26 mouse cellular contexts compared by ENCODE assay signal in the genomic region with DNA sequence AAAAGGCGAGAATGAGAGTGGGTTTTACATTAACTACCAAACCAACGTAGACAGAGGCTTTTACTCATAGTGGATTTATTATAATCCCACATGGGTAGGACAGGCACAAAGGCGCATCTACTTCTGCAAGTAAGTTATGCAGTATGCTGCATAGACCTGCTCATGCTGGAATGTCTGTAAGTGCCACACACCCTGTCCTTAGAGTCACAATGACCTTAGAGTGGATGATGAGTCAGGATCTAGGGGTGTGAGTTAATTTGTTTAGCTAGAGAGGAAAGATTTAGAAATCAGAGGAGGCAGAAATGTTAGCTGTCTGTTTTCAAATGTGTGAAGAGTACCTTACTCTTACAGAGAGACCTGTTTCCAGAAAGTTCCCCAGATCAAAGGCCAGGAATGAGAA. TPM values are rescaled to one million over a fixed set of nuclear protein-coding genes. Genes with fewer than 3 reads are reported as not detected.
DNase-seq lines count a peak whose midpoint lies in the region; ATAC-seq and TF ChIP-seq lines count a peak whose summit lies in the region.
"Had no signal": no experiment of that assay in that cellular context is flagged by ENCODE, and none has a peak within 500 bp of the region (broad histone marks: within the 10 kb centered on the region; RNA-seq: fewer than 3 reads in every experiment).

No protein-coding gene starts in this region.

- no peak for TF ChIP-seq EP300 in stomach, postnatal 0 days (optimal IDR thresholded peaks at IDR 0.05)

- TF ChIP-seq POLR2A in kidney, adult 2 months (IDR thresholded peaks at IDR 0.05; ENCODE audit: low read depth, low read length): no peak
- TF ChIP-seq POLR2A in lung, adult 2 months (IDR thresholded peaks at IDR 0.05; ENCODE audit: borderline replicate concordance, extremely low read depth, low read depth, low read length): no peak

- H3K27me3 ChIP-seq in kidney, adult 2 months (replicated peaks; ENCODE audit: control insufficient read depth, insufficient read depth, low read length): no peaks in the 10 kb centered on the region
- no peaks in the 10 kb centered on the region for H3K27me3 ChIP-seq in kidney, embryonic 14.5 days (ENCODE audit: control insufficient read depth, insufficient read depth, low read length)
- H3K27me3 ChIP-seq in Patski: no peaks in the 10 kb centered on the region
- H3K27me3 ChIP-seq in stomach, postnatal 0 days (ENCODE audit: control insufficient read depth, insufficient read depth, low read length): no peaks in the 10 kb centered on the region
- H3K27me3 ChIP-seq: embryonic facial prominence, embryonic 13.5 days; forebrain, embryonic 12.5 days; forebrain, embryonic 15.5 days; heart, embryonic 12.5 days; heart, embryonic 15.5 days had no signal

- no peak for TF ChIP-seq CTCF in kidney, adult 2 months (conservative IDR thresholded peaks at IDR 0.05; ENCODE audit: insufficient read depth, insufficient read length, low read depth, low read length)
- TF ChIP-seq CTCF in lung, adult 2 months (IDR thresholded peaks at IDR 0.05; ENCODE audit: insufficient read depth, low read length): no peak
- no peak for TF ChIP-seq CTCF in Patski (IDR thresholded peaks at IDR 0.05)
- no peak for TF ChIP-seq CTCF in stomach, postnatal 0 days (IDR thresholded peaks at IDR 0.05; ENCODE audit: low read depth)

- H3K4me3 ChIP-seq in kidney, adult 2 months (ENCODE audit: insufficient read depth, low read depth, low read length): no peak overlapping the region
- no peak overlapping the region for H3K4me3 ChIP-seq in kidney, embryonic 14.5 days (ENCODE audit: low read length)
- H3K4me3 ChIP-seq in lung, adult 2 months (replicated peaks; ENCODE audit: extremely low read depth, low read depth, low read length): no peak overlapping the region
- no peak overlapping the region for H3K4me3 ChIP-seq in stomach, postnatal 0 days (ENCODE audit: low read depth, low read length)
- H3K4me3 ChIP-seq: embryonic facial prominence, embryonic 10.5 days; embryonic facial prominence, embryonic 13.5 days; erythroblast, embryonic 14.5 days; forebrain, embryonic 12.5 days; forebrain, embryonic 15.5 days; heart, embryonic 12.5 days; heart, embryonic 15.5 days; hindbrain, embryonic 10.5 days had no signal

- H3K36me3 ChIP-seq in kidney, adult 2 months (ENCODE audit: control insufficient read depth, insufficient read depth, low read length): no peaks in the 10 kb centered on the region; the same call in 1 of the 2 replicates
- H3K36me3 ChIP-seq in kidney, embryonic 14.5 days (ENCODE audit: control insufficient read depth, insufficient read depth, low read length): no peaks in the 10 kb centered on the region
- H3K36me3 ChIP-seq in stomach, postnatal 0 days (ENCODE audit: control insufficient read depth, insufficient read depth, low read length): no peaks in the 10 kb centered on the region
- H3K36me3 ChIP-seq: heart, embryonic 15.5 days had no signal

- no peak overlapping the region for H3K9ac ChIP-seq in kidney, embryonic 14.5 days (ENCODE audit: low read depth, low read length)
- no peak overlapping the region for H3K9ac ChIP-seq in stomach, postnatal 0 days (ENCODE audit: low read length)
- H3K9ac ChIP-seq: embryonic facial prominence, embryonic 13.5 days; forebrain, embryonic 12.5 days; forebrain, embryonic 15.5 days; heart, embryonic 12.5 days; heart, embryonic 15.5 days; hindbrain, embryonic 14.5 days had no signal

- no peaks in the 10 kb centered on the region for H3K9me3 ChIP-seq in kidney, embryonic 14.5 days (ENCODE audit: control insufficient read depth, low read length)
- H3K9me3 ChIP-seq in stomach, postnatal 0 days (ENCODE audit: control insufficient read depth, low read length): no peaks in the 10 kb centered on the region
- H3K9me3 ChIP-seq: embryonic facial prominence, embryonic 10.5 days; embryonic facial prominence, embryonic 13.5 days; forebrain, embryonic 15.5 days; heart, embryonic 12.5 days; heart, embryonic 15.5 days; hindbrain, embryonic 10.5 days had no signal

- in situ Hi-C loops in Patski (cut with MboI; ENCODE audit: low pct_unique_long_range_greater_than_20kb): no loop called here

- ATAC-seq in kidney, embryonic 14.5 days (ENCODE audit: low FRiP score, low TSS enrichment): no peak
- peak; percentile 57 for ATAC-seq in Patski
- ATAC-seq in stomach, postnatal 0 days (ENCODE audit: low FRiP score, low TSS enrichment): no peak
- ATAC-seq: forebrain, embryonic 15.5 days; hindbrain, postnatal 0 days had no signal

- DNase-seq in kidney, adult 2 months: no peak
- DNase-seq in lung, postnatal 25 days (ENCODE audit: low spot score): peak; percentile 37
- no peak for DNase-seq in lung, adult 2 months
- no peak for DNase-seq in Patski (ENCODE audit: low read depth, low spot score)
- no peak for DNase-seq in stomach, postnatal 0 days (ENCODE audit: low spot score)
- no peak for DNase-seq in urinary bladder, adult 18-20 months (ENCODE audit: low spot score in 2 of 2)
- DNase-seq: adrenal gland, postnatal 14 days; cerebellum, adult 11-12 months; cerebellum, adult 8-10 months; cerebellum, postnatal 36 days; embryo, embryonic 11 days; gastrocnemius, postnatal 25 days; heart, adult 18-20 months; heart, postnatal 10 days; heart, postnatal 36 days had no signal

- H3K4me1 ChIP-seq in kidney, adult 2 months (ENCODE audit: control insufficient read depth, insufficient read depth, low read length): peaks cover 18% of the 10 kb centered on the region; the same call in 1 of the 2 replicates
- H3K4me1 ChIP-seq in kidney, embryonic 14.5 days (ENCODE audit: control insufficient read depth, insufficient read depth, low read length): no peaks in the 10 kb centered on the region
- H3K4me1 ChIP-seq in lung, adult 2 months (ENCODE audit: control insufficient read depth, insufficient read depth, low read length): peaks cover 6% of the 10 kb centered on the region; the same call in 1 of the 2 replicates
- no peaks in the 10 kb centered on the region for H3K4me1 ChIP-seq in stomach, postnatal 0 days (replicated peaks; ENCODE audit: control insufficient read depth, insufficient read depth)

- H3K4me2 ChIP-seq in kidney, embryonic 14.5 days (replicated peaks; ENCODE audit: low read depth, low read length): no peak overlapping the region
- H3K4me2 ChIP-seq in stomach, postnatal 0 days (replicated peaks; ENCODE audit: low read depth): no peak overlapping the region
- H3K4me2 ChIP-seq: embryonic facial prominence, embryonic 13.5 days; forebrain, embryonic 12.5 days; forebrain, embryonic 15.5 days; heart, embryonic 12.5 days; heart, embryonic 15.5 days; hindbrain, embryonic 14.5 days had no signal

- CTCF ChIA-PET in Patski (lab: Charles Lee): interaction anchor here (1.2 to 1.3 kb wide), 2 partner anchors 9 to 15 kb away, joined by 3 read pairs; no protein-coding TSS in a partner anchor

- WGBS in kidney, adult 2 months: 58% methylated on average over 3 of the region's 3 CpGs
- 89% methylated on average over 3 of the region's 3 CpGs for WGBS in kidney, embryonic 14.5 days
- 71% methylated on average over 3 of the region's 3 CpGs for WGBS in lung, adult 2 months
- WGBS in stomach, postnatal 0 days: 75% methylated on average over 3 of the region's 3 CpGs

- POLR2A ChIA-PET in Patski (lab: Charles Lee): no interaction called here

- H3K27ac ChIP-seq in kidney, adult 2 months (ENCODE audit: insufficient read depth, low read depth, low read length): peak overlapping the region; percentile 68
- no peak overlapping the region for H3K27ac ChIP-seq in kidney, embryonic 14.5 days (ENCODE audit: low read depth, low read length)
- peak overlapping the region; percentile 53; the same call in 1 of the 2 replicates for H3K27ac ChIP-seq in stomach, postnatal 0 days (replicated peaks)
- H3K27ac ChIP-seq: embryonic facial prominence, embryonic 10.5 days; embryonic facial prominence, embryonic 13.5 days; forebrain, embryonic 12.5 days; forebrain, embryonic 15.5 days; heart, embryonic 15.5 days; hindbrain, embryonic 10.5 days; hindbrain, embryonic 14.5 days; hindbrain, postnatal 0 days had no signal

RNA-seq across cellular contexts. Expression of a gene that starts 2.0 kb away (rescaled TPM):
- 10.5 and 10.7 TPM in 2 replicates for polyA plus RNA-seq in kidney, adult 2 months (2012; rRNA removed)
- polyA plus RNA-seq in kidney, embryonic 14.5 days (2014; fragmentation: Nextera tagmentation; extraction: Ambion mirVana): 8.9 and 12.9 TPM in 2 replicates
- polyA plus RNA-seq in lung, adult 2 months (2012; rRNA removed): 4.9 and 5.6 TPM in 2 replicates
- 25.0 TPM for polyA plus RNA-seq in Patski (2021)
- polyA plus RNA-seq in stomach, postnatal 0 days (2015; fragmentation: Nextera tagmentation; extraction: Ambion mirVana): 7.9 and 8.7 TPM in 2 replicates

RNA-seq across cellular contexts. Expression of a gene that starts 43.2 kb away (rescaled TPM):
- polyA plus RNA-seq in kidney, adult 2 months (2012; rRNA removed): 7.3 and 8.0 TPM in 2 replicates
- polyA plus RNA-seq in kidney, embryonic 14.5 days (2014; fragmentation: Nextera tagmentation; extraction: Ambion mirVana): 14.7 and 25.8 TPM in 2 replicates
- 5.9 and 7.2 TPM in 2 replicates for polyA plus RNA-seq in lung, adult 2 months (2012; rRNA removed)
- polyA plus RNA-seq in Patski (2021): 30.8 TPM
- 12.9 and 14.1 TPM in 2 replicates for polyA plus RNA-seq in stomach, postnatal 0 days (2015; fragmentation: Nextera tagmentation; extraction: Ambion mirVana)

RNA-seq across cellular contexts. Expression of a gene that starts 52.0 kb away (rescaled TPM):
- 0.79 and 0.89 TPM in 2 replicates for polyA plus RNA-seq in kidney, adult 2 months (2012; rRNA removed)
- polyA plus RNA-seq in kidney, embryonic 14.5 days (2014; fragmentation: Nextera tagmentation; extraction: Ambion mirVana): 6.0 and 6.8 TPM in 2 replicates
- polyA plus RNA-seq in lung, adult 2 months (2012; rRNA removed): 0.85 and 0.88 TPM in 2 replicates
- polyA plus RNA-seq in Patski (2021): 8.9 TPM
- 1.1 and 2.4 TPM in 2 replicates for polyA plus RNA-seq in stomach, postnatal 0 days (2015; fragmentation: Nextera tagmentation; extraction: Ambion mirVana)
- polyA plus RNA-seq: erythroblast, embryonic 14.5 days had no signal

RNA-seq across cellular contexts. Expression of a gene that starts 52.0 kb away (rescaled TPM):
- 567 and 600 TPM in 2 replicates for polyA plus RNA-seq in kidney, adult 2 months (2012; rRNA removed)
- 1,038 and 1,404 TPM in 2 replicates for polyA plus RNA-seq in kidney, embryonic 14.5 days (2014; fragmentation: Nextera tagmentation; extraction: Ambion mirVana)
- polyA plus RNA-seq in lung, adult 2 months (2012; rRNA removed): 341 and 495 TPM in 2 replicates
- polyA plus RNA-seq in Patski (2021): 527 TPM
- 1,101 and 1,141 TPM in 2 replicates for polyA plus RNA-seq in stomach, postnatal 0 days (2015; fragmentation: Nextera tagmentation; extraction: Ambion mirVana)
